Mouse (Mus musculus) cortical plate, adult 2 months (tissue): Measurements from ENCODE around the gene Zwilch.

Experiments used
- CTCF ChIP-seq: fragments of 200-500 bp; IDR thresholded peaks from 2 replicates; pipeline ENCODE4 v1.5.1; 2011; ENCODE audit warnings: mild to moderate bottlenecking, control low read depth, low read length; ENCODE audit not compliant: insufficient read depth; ENCODE audit errors: extremely low read depth
- POLR2A ChIP-seq: fragments of 200-500 bp; IDR thresholded peaks from 2 replicates; pipeline ENCODE4 v1.6.1; 2011; ENCODE audit warnings: mild to moderate bottlenecking, low read length, control low read depth; ENCODE audit not compliant: insufficient read depth; ENCODE audit errors: extremely low read depth

- TF ChIP-seq CTCF (no peak), POLR2A (no peak)
Measured at GRCm38 (mm10) chr9:64172145-64172815, 624 bp downstream of the Zwilch start.
